Mouse (Mus musculus) liver, embryonic 11.5 days (tissue): ENCODE measurements at regions not wholly inside any gene's neighbourhood (a gene's known extent, or its start where the extent isn't known, plus 50 kb on each side); places are given as distances from the start of the nearest gene placed in this dataset.
"Not testable (repeated sequence)": the region's sequence is repeated elsewhere in the genome, so short reads cannot be mapped to it uniquely, and the experiment has no call there.

ENCODE experiments used
- ATAC-seq: fragments of 200-750 bp; cut with Nextera tagmentation; replicated peaks from 2 replicates; pipeline ENCODE4 v1.8.0; 2017; ENCODE audit warnings: moderate number of reproducible peaks, mild to moderate bottlenecking, moderate TSS enrichment, moderate library complexity; ENCODE audit not compliant: low FRiP score
- DNase-seq: peaks from one replicate; pipeline ENCODE4 v3.0.0-alpha.2; 2017; ENCODE audit warnings: low spot score
- H3K27ac ChIP-seq: fragments of 300-500 bp; sonication (generic); 2 replicates; pipeline ENCODE4 v1.5.1; 2014; ENCODE audit warnings: mild to moderate bottlenecking, low read depth, low read length, control low read depth
- H3K27me3 ChIP-seq: fragments of 300-500 bp; sonication (generic); replicated peaks from 2 replicates; pipeline ENCODE4 v1.6.1; 2014; ENCODE audit warnings: low read length, mixed read lengths; ENCODE audit not compliant: control insufficient read depth, insufficient read depth
- H3K36me3 ChIP-seq: fragments of 300-500 bp; sonication (generic); 2 replicates; pipeline ENCODE4 v1.6.1; 2014; ENCODE audit warnings: mild to moderate bottlenecking, low read length, moderate library complexity, mixed read lengths; ENCODE audit not compliant: control insufficient read depth, insufficient read depth
- H3K4me1 ChIP-seq: fragments of 300-500 bp; sonication (generic); replicated peaks from 2 replicates; pipeline ENCODE4 v1.6.1; 2014; ENCODE audit warnings: low read length, mixed read lengths; ENCODE audit not compliant: control insufficient read depth, insufficient read depth
- H3K4me2 ChIP-seq: fragments of 300-500 bp; sonication (generic); 2 replicates; pipeline ENCODE4 v1.6.1; 2014; ENCODE audit warnings: mild to moderate bottlenecking, control low read depth, moderate library complexity
- H3K4me3 ChIP-seq: fragments of 300-500 bp; sonication (generic); 2 replicates; pipeline ENCODE4 v1.5.1; 2014; ENCODE audit warnings: low read depth, low read length, control low read depth
- H3K9ac ChIP-seq: fragments of 300-500 bp; sonication (generic); 2 replicates; pipeline ENCODE4 v1.6.1; 2014; ENCODE audit warnings: low read depth, low read length, control low read depth
- H3K9me3 ChIP-seq: fragments of 300-500 bp; sonication (generic); 2 replicates; pipeline ENCODE4 v1.6.1; 2016; ENCODE audit warnings: low read length, inconsistent platforms, mixed read lengths; ENCODE audit not compliant: control insufficient read depth
- WGBS: fragments of 180-500 bp; shearing (Covaris S2); extraction: QIAGEN DNeasy Blood & Tissue Kit; methylation state at CpG from one replicate; pipeline ENCODE4 v1.1.7; 2014; 5-methylcytosine and 5-hydroxymethylcytosine counted together

DNA sequence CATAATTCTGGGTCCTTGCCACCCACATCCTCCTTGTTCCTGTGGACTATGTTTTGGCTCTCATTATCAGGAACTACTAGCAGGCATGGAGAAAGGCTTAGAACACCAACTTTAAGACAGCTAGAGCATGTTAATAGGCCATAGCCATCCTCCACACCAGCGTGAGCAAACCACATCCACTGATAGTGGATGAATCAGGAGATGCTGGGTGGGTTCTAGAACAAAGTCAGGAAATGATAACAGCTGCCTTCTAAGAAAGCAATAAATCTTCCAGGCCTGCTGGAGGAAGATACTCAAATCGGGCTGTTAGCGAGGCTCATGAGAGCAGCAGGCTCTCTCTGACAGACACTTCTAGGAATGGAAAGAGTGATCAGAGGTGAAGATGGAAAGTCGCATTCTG, 60.9 kb upstream of the Slc44a3 start:
- Histone ChIP-seq H3K36me3 (no peaks in the 10 kb centered on the region), H3K9ac (no peak overlapping the region), H3K27ac (no peak overlapping the region), H3K4me2 (no peak overlapping the region), H3K27me3 (no peaks in the 10 kb centered on the region), H3K4me3 (no peak overlapping the region), H3K9me3 (no peaks in the 10 kb centered on the region), H3K4me1 (no peaks in the 10 kb centered on the region)
- WGBS = 39% methylated on average over 4 of the region's 4 CpGs
- DNase-seq (no peak), ATAC-seq (no peak)

DNA sequence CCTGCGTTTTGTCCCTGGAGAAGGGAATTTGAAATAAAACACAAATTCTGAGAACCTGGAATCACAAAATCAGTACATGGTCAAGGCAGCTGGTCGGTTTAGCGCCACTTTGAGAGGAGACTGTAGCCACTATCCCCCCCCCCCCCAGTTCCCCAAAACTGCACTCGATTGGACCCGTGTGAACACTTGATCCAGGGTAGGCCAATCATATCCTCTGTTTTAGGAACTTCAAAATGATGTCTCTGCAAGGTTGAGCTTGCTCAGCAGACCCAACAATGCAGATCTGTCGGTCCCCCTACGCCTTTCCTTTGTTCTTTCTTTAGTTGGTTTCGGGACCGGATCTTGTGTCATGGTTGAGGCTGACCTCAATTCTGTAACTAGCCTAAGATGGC, 57.3 kb upstream of the Slc44a3 start:
- DNase-seq = no peak
- Histone ChIP-seq H3K4me1 (no peaks in the 10 kb centered on the region), H3K9ac (no peak overlapping the region), H3K27me3 (no peaks in the 10 kb centered on the region), H3K27ac (no peak overlapping the region), H3K9me3 (no peaks in the 10 kb centered on the region), H3K4me2 (no peak overlapping the region), H3K36me3 (no peaks in the 10 kb centered on the region), H3K4me3 (no peak overlapping the region)
- 87% methylated on average over 9 of the region's 9 CpGs for WGBS
- no peak for ATAC-seq

DNA sequence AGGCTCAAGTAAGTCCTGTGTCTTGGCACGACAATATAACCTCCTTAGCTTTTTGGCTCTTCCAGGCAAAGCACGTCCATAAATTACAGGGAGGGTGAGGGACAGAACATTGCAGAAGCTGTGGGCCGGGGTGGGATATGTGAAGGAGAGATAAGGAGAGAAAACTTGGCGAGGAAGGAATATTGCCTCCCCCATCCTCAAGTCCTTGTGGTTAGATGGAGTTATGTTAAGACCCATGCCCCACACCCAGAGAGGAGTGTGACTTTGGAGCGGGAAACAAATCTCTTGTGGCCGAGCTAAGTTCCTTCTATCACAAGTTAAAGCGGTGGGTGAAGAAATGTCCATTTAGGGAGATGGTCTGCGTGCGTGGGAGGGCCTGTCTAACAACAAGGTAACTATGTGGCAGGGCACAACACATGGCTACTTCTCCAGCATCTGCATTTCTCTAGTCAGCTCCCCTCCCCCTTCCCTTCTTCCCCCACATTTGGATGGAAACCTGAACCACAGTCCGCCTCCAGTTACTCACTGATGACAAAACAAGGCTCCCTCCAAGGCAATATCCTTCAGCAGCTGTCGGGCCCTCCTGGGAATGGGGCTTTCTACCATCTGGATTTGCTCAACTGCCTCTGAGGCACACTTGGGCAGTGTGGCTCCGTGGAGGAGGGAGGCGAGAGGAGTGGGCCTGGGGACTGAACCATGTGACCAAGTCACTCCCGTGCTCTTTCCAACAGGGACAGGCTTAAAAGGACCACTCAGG, 56.7 kb upstream of the Slc44a3 start:
- Histone ChIP-seq H3K4me3 (no peak overlapping the region), H3K9ac (no peak overlapping the region), H3K27ac (no peak overlapping the region), H3K27me3 (no peaks in the 10 kb centered on the region), H3K9me3 (no peaks in the 10 kb centered on the region), H3K36me3 (no peaks in the 10 kb centered on the region), H3K4me2 (no peak overlapping the region), H3K4me1 (no peaks in the 10 kb centered on the region)
- no peak for DNase-seq
- 40% methylated on average over 14 of the region's 14 CpGs for WGBS
- ATAC-seq = no peak

DNA sequence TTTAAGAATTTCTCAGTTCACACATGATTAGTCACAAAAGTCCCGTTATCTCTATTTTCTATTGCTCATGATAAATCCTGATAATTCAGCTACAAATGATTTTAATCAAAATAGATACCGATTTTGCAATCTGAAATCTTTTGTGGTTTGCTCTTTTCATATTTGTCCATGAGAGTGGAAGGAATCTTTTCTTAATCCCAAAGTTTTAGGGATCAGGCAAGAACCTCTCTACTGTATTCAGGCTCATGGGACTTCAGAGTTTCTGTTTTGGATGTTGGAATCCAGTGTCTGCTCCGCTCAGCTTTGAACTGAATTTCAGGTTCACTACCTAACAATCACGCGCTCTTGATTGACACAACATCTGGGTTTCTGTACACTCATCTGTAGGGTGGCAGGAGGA, 53.1 kb upstream of the Slc44a3 start:
- Histone ChIP-seq H3K4me3 (no peak overlapping the region), H3K36me3 (no peaks in the 10 kb centered on the region), H3K27me3 (no peaks in the 10 kb centered on the region), H3K4me1 (no peaks in the 10 kb centered on the region), H3K9ac (no peak overlapping the region), H3K9me3 (no peaks in the 10 kb centered on the region), H3K27ac (no peak overlapping the region), H3K4me2 (no peak overlapping the region)
- no peak for DNase-seq
- no peak for ATAC-seq
- 90% methylated on average over 5 of the region's 5 CpGs for WGBS

DNA sequence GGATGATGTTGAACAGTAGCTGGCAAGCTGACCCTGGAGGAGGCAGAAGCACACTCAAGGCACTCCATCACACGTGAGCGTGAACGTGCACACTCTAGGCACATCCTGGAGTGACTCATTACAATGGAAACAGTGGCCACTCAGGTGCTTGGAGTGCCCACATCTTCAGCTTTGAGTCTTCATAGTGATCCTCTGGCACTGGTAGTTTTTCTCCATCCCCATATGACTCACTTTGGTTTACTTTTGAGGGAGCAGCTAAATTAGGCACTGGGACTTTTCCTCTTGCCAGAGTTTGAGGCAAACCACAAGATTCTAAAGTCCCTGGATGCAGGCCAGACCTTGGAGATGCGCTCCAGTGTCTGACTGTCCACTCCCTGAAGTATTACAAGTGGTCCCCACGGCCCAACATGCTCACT, 52.5 kb upstream of the Slc44a3 start:
- 68% methylated on average over 5 of the region's 5 CpGs for WGBS

DNA sequence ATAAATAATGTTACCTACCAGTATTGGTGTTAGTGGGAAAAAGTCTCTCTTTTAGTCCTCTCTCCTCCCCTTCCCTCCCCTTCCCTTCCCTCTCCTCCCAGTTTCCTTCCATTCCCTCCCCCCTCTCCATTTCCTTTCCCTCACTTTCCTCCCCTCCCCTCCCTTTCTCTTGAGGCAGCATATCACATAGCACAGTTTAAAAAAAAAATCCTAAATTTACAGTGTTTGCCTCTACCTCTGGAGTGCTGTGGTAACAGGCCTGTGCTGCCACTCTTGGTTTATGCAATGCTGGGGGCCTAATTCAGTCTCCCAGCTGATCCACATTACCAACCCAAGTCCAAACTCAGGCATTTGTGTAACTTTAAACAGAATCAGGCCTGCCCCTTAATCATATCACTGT, 52.1 kb upstream of the Slc44a3 start:
- no peaks in the 10 kb centered on the region for H3K27me3 ChIP-seq
- no peaks in the 10 kb centered on the region for H3K4me1 ChIP-seq
- no peak overlapping the region for H3K4me3 ChIP-seq
- no peaks in the 10 kb centered on the region for H3K36me3 ChIP-seq
- no peak overlapping the region for H3K27ac ChIP-seq
- no peak for DNase-seq
- no peak overlapping the region for H3K4me2 ChIP-seq
- ATAC-seq = no peak
- H3K9me3 ChIP-seq = no peaks in the 10 kb centered on the region
- H3K9ac ChIP-seq = no peak overlapping the region

More for the DNA sequence above, 52.5 kb upstream of the Slc44a3 start:
- Histone ChIP-seq H3K9me3 (no peaks in the 10 kb centered on the region), H3K4me3 (no peak overlapping the region), H3K27ac (no peak overlapping the region), H3K9ac (no peak overlapping the region), H3K36me3 (no peaks in the 10 kb centered on the region), H3K4me2 (no peak overlapping the region), H3K27me3 (no peaks in the 10 kb centered on the region), H3K4me1 (no peaks in the 10 kb centered on the region)
- DNase-seq (no peak), ATAC-seq (no peak)

DNA sequence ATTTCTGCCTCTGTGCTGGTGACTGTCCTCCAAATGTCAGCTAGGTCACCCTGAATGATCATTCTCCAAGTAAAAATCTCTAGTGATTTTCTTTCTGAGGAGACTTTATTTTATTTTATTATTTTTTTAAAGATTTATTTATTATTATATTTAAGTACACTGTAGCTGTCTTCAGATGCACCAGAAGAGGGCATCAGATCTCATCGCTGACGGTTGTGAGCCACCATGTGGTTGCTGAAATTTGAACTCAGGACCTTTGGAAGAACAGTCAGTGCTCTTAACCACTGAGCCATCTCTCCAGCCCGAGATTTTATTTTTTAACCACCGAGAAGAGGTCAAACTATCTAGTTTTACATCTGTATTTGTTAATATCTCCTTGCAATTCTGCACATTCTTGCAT, 50.5 kb upstream of the Slc44a3 start:
- not testable (repeated sequence) for H3K27me3 ChIP-seq, H3K36me3 ChIP-seq, H3K4me2 ChIP-seq, H3K4me1 ChIP-seq, H3K4me3 ChIP-seq, ATAC-seq, H3K9me3 ChIP-seq, DNase-seq, H3K27ac ChIP-seq, H3K9ac ChIP-seq
- 75% methylated on average over 4 of the region's 4 CpGs for WGBS
